Mouse (Mus musculus) CH12.LX (cell line): ENCODE results near the gene Tcaf1. TPM values are rescaled to one million over a fixed set of nuclear protein-coding genes. Genes with fewer than 3 reads are reported as not detected.

Experiments used
- DNase-seq: peaks from one replicate; pipeline ENCODE4 v3.0.0-alpha.2; 2013; ENCODE audit errors: extremely low read depth
- H3K27ac ChIP-seq: 2 replicates; pipeline ENCODE4 v1.5.1; 2012; ENCODE audit warnings: low read depth, mild to moderate bottlenecking, control low read depth, moderate library complexity; ENCODE audit not compliant: insufficient read depth
- H3K27me3 ChIP-seq: replicated peaks from 2 replicates; pipeline ENCODE3; 2012; ENCODE audit warnings: inconsistent platforms
- H3K36me3 ChIP-seq, 2 experiments: replicated peaks in 1 of 2; 2 replicates each; pipeline versions ENCODE3 to v1.6.1; 2012; ENCODE audit warnings: inconsistent platforms in 1 of 2, low read length in 1 of 2, mild to moderate bottlenecking in 1 of 2, mixed read lengths in 1 of 2, moderate library complexity in 1 of 2; ENCODE audit not compliant: control insufficient read depth in 1 of 2, insufficient read depth in 1 of 2
- H3K4me1 ChIP-seq, 2 experiments: 2 replicates each; pipeline ENCODE4 v1.6.1; 2012; ENCODE audit warnings: inconsistent platforms in 1 of 2, moderate library complexity in 1 of 2; ENCODE audit not compliant: insufficient read depth in 2 of 2, control insufficient read depth in 1 of 2
- H3K4me2 ChIP-seq: 2 replicates; pipeline ENCODE4 v1.6.1; 2012; ENCODE audit warnings: low read depth, mild to moderate bottlenecking, control low read depth; ENCODE audit not compliant: poor library complexity, insufficient read depth, severe bottlenecking
- H3K4me3 ChIP-seq, 3 experiments: fragments of 150-350 bp in 1 of 3; sonication (generic) in 1 of 3; replicated peaks in 1 of 3; 2 replicates each; pipeline versions ENCODE3 to v1.5.1; 2011 to 2012; ENCODE audit warnings: low read depth in 2 of 3, low read length in 2 of 3, mild to moderate bottlenecking in 2 of 3, moderate library complexity in 2 of 3, control low read depth in 1 of 3, improper control_type of control experiment in 1 of 3, inconsistent platforms in 1 of 3, mixed read lengths in 1 of 3; ENCODE audit not compliant: poor library complexity in 1 of 3
- H3K79me2 ChIP-seq: replicated peaks from 2 replicates; pipeline ENCODE4 v1.6.1; 2012; ENCODE audit warnings: mild to moderate bottlenecking, moderate library complexity; ENCODE audit not compliant: control insufficient read depth, poor library complexity, insufficient read depth, severe bottlenecking; ENCODE audit errors: extremely low read depth
- H3K9ac ChIP-seq: 2 replicates; pipeline ENCODE4 v1.6.1; 2012; ENCODE audit warnings: low read depth, mild to moderate bottlenecking, control low read depth, moderate library complexity; ENCODE audit not compliant: insufficient read depth
- H3K9me3 ChIP-seq: replicated peaks from 2 replicates; pipeline ENCODE3; 2012; ENCODE audit warnings: low read length, inconsistent platforms, mixed read lengths
- BHLHE40 ChIP-seq: IDR thresholded peaks from 2 replicates; pipeline ENCODE4 v1.6.1; 2011; ENCODE audit warnings: mild to moderate bottlenecking, low read depth, low read length, improper control_type of control experiment
- CHD2 ChIP-seq: IDR thresholded peaks from 2 replicates; pipeline ENCODE4 v1.6.1; 2011; ENCODE audit warnings: low read length, improper control_type of control experiment
- CTCF ChIP-seq, 2 experiments: IDR thresholded peaks in 1 of 2; conservative IDR thresholded peaks in 1 of 2; 2 replicates each; pipeline ENCODE4 v1.5.1; 2011 to 2012; ENCODE audit warnings: low read depth in 2 of 2, low read length in 2 of 2, improper control_type of control experiment in 1 of 2, inconsistent platforms in 1 of 2, mild to moderate bottlenecking in 1 of 2, moderate library complexity in 1 of 2
- E2F4 ChIP-seq: IDR thresholded peaks from 2 replicates; pipeline ENCODE4 v1.6.1; 2011; ENCODE audit warnings: low read depth, low read length, improper control_type of control experiment; ENCODE audit not compliant: insufficient replicate concordance
- ELF1 ChIP-seq: IDR thresholded peaks from 2 replicates; pipeline ENCODE4 v1.6.1; 2014; ENCODE audit warnings: low read depth, mild to moderate bottlenecking, inconsistent platforms, low read length, improper control_type of control experiment
- EP300 ChIP-seq: IDR thresholded peaks from 2 replicates; pipeline ENCODE4 v1.6.1; 2011; ENCODE audit warnings: low read length, improper control_type of control experiment
- ETS1 ChIP-seq: conservative IDR thresholded peaks from 2 replicates; pipeline ENCODE4 v1.6.1; 2012; ENCODE audit warnings: low read depth, mild to moderate bottlenecking, inconsistent platforms, low read length, improper control_type of control experiment, moderate library complexity
- IRF4 ChIP-seq: IDR thresholded peaks from 2 replicates; pipeline ENCODE4 v1.6.1; 2014; ENCODE audit warnings: low read depth, mild to moderate bottlenecking, inconsistent platforms, low read length, improper control_type of control experiment
- JUN ChIP-seq: IDR thresholded peaks from 2 replicates; pipeline ENCODE4 v1.6.1; 2011; ENCODE audit warnings: low read depth, mild to moderate bottlenecking, low read length, improper control_type of control experiment, moderate library complexity; ENCODE audit not compliant: insufficient read depth
- JUND ChIP-seq: conservative IDR thresholded peaks from 2 replicates; pipeline ENCODE4 v1.6.1; 2011; ENCODE audit warnings: low read depth, low read length, improper control_type of control experiment
- MAFK ChIP-seq: IDR thresholded peaks from 2 replicates; pipeline ENCODE4 v1.6.1; 2011; ENCODE audit warnings: low read length, improper control_type of control experiment; ENCODE audit not compliant: insufficient replicate concordance
- MAZ ChIP-seq: IDR thresholded peaks from 2 replicates; pipeline ENCODE4 v1.6.1; 2012; ENCODE audit warnings: low read depth, mild to moderate bottlenecking, inconsistent platforms, low read length, improper control_type of control experiment, moderate library complexity
- MXI1 ChIP-seq: IDR thresholded peaks from 2 replicates; pipeline ENCODE4 v1.6.1; 2011; ENCODE audit warnings: mild to moderate bottlenecking, low read depth, low read length, improper control_type of control experiment
- MYC ChIP-seq: IDR thresholded peaks from 2 replicates; pipeline ENCODE4 v1.6.1; 2011; ENCODE audit warnings: low read depth, mild to moderate bottlenecking, improper control_type of control experiment, low read length
- NELFE ChIP-seq: IDR thresholded peaks from 2 replicates; pipeline ENCODE4 v1.6.1; 2011; ENCODE audit warnings: low read depth, low read length, improper control_type of control experiment
- NRF1 ChIP-seq: IDR thresholded peaks from 2 replicates; pipeline ENCODE4 v1.6.1; 2014; ENCODE audit warnings: low read depth, mild to moderate bottlenecking, inconsistent platforms, low read length, improper control_type of control experiment, moderate library complexity
- PAX5 ChIP-seq: IDR thresholded peaks from 2 replicates; pipeline ENCODE4 v1.6.1; 2012; ENCODE audit warnings: low read length, inconsistent platforms, mixed read lengths
- RAD21 ChIP-seq: IDR thresholded peaks from 2 replicates; pipeline ENCODE4 v1.6.1; 2011; ENCODE audit warnings: low read depth, mild to moderate bottlenecking, low read length, improper control_type of control experiment, moderate library complexity
- SIN3A ChIP-seq: IDR thresholded peaks from 2 replicates; pipeline ENCODE4 v1.6.1; 2012; ENCODE audit warnings: low read length, improper control_type of control experiment, inconsistent platforms
- TCF12 ChIP-seq: IDR thresholded peaks from 2 replicates; pipeline ENCODE4 v1.6.1; 2014; ENCODE audit warnings: low read depth, mild to moderate bottlenecking, inconsistent platforms, low read length, improper control_type of control experiment
- UBTF ChIP-seq: IDR thresholded peaks from 2 replicates; pipeline ENCODE4 v1.6.1; 2012; ENCODE audit warnings: low read depth, mild to moderate bottlenecking, inconsistent platforms, low read length, improper control_type of control experiment, moderate library complexity
- USF2 ChIP-seq: conservative IDR thresholded peaks from 2 replicates; pipeline ENCODE4 v1.6.1; 2011; ENCODE audit warnings: low read depth, low read length, improper control_type of control experiment
- ZC3H11A ChIP-seq: IDR thresholded peaks from 2 replicates; pipeline ENCODE4 v1.6.1; 2012; ENCODE audit warnings: low read depth, mild to moderate bottlenecking, inconsistent platforms, low read length, improper control_type of control experiment
- ZKSCAN1 ChIP-seq: IDR thresholded peaks from 2 replicates; pipeline ENCODE4 v1.6.1; 2012; ENCODE audit warnings: low read depth, inconsistent platforms, low read length, improper control_type of control experiment, borderline replicate concordance
- ZMIZ1 ChIP-seq: IDR thresholded peaks from 2 replicates; pipeline ENCODE4 v1.6.1; 2012; ENCODE audit warnings: low read depth, mild to moderate bottlenecking, inconsistent platforms, low read length, improper control_type of control experiment
- dilution Hi-C: fragments of 300-500 bp; cut with MboI; formaldehyde crosslinking; loops from 2 replicates; pipeline ENCODE4 v1.14.3; 2020; ENCODE audit warnings: low sequenced_read_pairs; ENCODE audit not compliant: extremely low pct_unique_long_range_greater_than_20kb, extremely low pct_ligation_motif_present
- in situ Hi-C: fragments of 300-500 bp; cut with MboI; formaldehyde crosslinking; loops from 3 replicates; pipeline ENCODE4 v1.14.3; 2019; ENCODE audit warnings: low sequenced_read_pairs, low pct_ligation_motif_present, low pct_unique_long_range_greater_than_20kb, mixed read lengths
- polyA plus RNA-seq: library from polyadenylated mRNA; unstranded; fragments of >175 nt; gene quantifications from 2 replicates; pipeline ENCODE4 v1.2.1, GENCODE M21; 2012; ENCODE audit warnings: low read depth; ENCODE audit not compliant: insufficient read length
- total RNA-seq, 2 experiments: library from RNA; depleted of rRNA; stranded (reverse); fragments of 300-350 nt in 1 of 2; fragments of >200 nt in 1 of 2; gene quantifications; 2 replicates each; pipeline ENCODE4 v1.2.3; 2012 to 2014

The Tcaf1 gene
- total and polyA plus RNA-seq, 3 experiments: not detected

GRCm38 (mm10) chr6:42676011-42676410 lies 33.9 kb downstream of the Tcaf1 start:
- no peak for TF ChIP-seq MAZ
- TF ChIP-seq MYC: no peak
- no peak for TF ChIP-seq ZKSCAN1
- no peak for TF ChIP-seq SIN3A
- TF ChIP-seq IRF4: no peak
- TF ChIP-seq NRF1: no peak
- TF ChIP-seq PAX5: no peak
- TF ChIP-seq ETS1: no peak
- no peak for TF ChIP-seq USF2
- TF ChIP-seq ELF1: no peak
- Histone ChIP-seq H3K27me3 (no peaks in the 10 kb centered on the region), H3K36me3 (no peaks in the 10 kb centered on the region), H3K79me2 (no peaks in the 10 kb centered on the region), H3K27ac (no peak overlapping the region), H3K9me3 (no peaks in the 10 kb centered on the region), H3K4me3 (no peak overlapping the region), H3K4me2 (no peak overlapping the region), H3K4me1 (no peaks in the 10 kb centered on the region), H3K9ac (no peak overlapping the region)
- no peak for DNase-seq
- in situ Hi-C loops (no loop called here), dilution Hi-C loops (no loop called here)

- no peaks in the 10 kb centered on the region for H3K36me3 ChIP-seq
- DNase-seq: no peak
- H3K79me2 ChIP-seq: no peaks in the 10 kb centered on the region
- no peak for TF ChIP-seq ZC3H11A
- no peak for TF ChIP-seq RAD21
- TF ChIP-seq UBTF: no peak
- no peak for TF ChIP-seq JUN
- no peak for TF ChIP-seq JUND
- TF ChIP-seq MXI1: no peak
- no peak for TF ChIP-seq EP300
- no peak for TF ChIP-seq BHLHE40
- TF ChIP-seq TCF12: no peak
- no peak for TF ChIP-seq ELF1
- no peak for TF ChIP-seq PAX5
- TF ChIP-seq E2F4: no peak
- no peak for TF ChIP-seq MAFK
- no peak for TF ChIP-seq CTCF (conservative IDR thresholded peaks at IDR 0.05 in 1 of 2, IDR thresholded peaks at IDR 0.05 in 1 of 2; ENCODE audit: low read depth in 2 of 2, low read length in 2 of 2)
- no peak for TF ChIP-seq NRF1
- no peak for TF ChIP-seq ZMIZ1
- no peak for TF ChIP-seq CHD2
- no peak for TF ChIP-seq MAZ
- TF ChIP-seq ETS1: no peak
- TF ChIP-seq NELFE: no peak
- H3K9me3 ChIP-seq: no peaks in the 10 kb centered on the region
- in situ Hi-C loops (no loop called here), dilution Hi-C loops (no loop called here)
- no peak overlapping the region for H3K27ac ChIP-seq
- H3K4me2 ChIP-seq: no peak overlapping the region
- H3K4me1 ChIP-seq: no peaks in the 10 kb centered on the region
- H3K4me3 ChIP-seq: no peak overlapping the region
- H3K9ac ChIP-seq: no peak overlapping the region
- no peaks in the 10 kb centered on the region for H3K27me3 ChIP-seq
Measured at GRCm38 (mm10) chr6:42671767-42672166, 38.1 kb downstream of the Tcaf1 start.
